Mouse (Mus musculus) hindbrain, postnatal 0 days (tissue): Measurements from ENCODE around the gene Otud4. TPM values are rescaled to one million over a fixed set of nuclear protein-coding genes. Genes with fewer than 3 reads are reported as not detected.

Experiments
- ATAC-seq: fragments of 200-750 bp; cut with Nextera tagmentation; 2 replicates; pipeline ENCODE4 v1.8.0; 2017; ENCODE audit warnings: mild to moderate bottlenecking, moderate TSS enrichment, moderate library complexity
- DNase-seq: peaks from one replicate; pipeline ENCODE4 v3.0.0-alpha.2; 2015; ENCODE audit warnings: low spot score
- H3K27ac ChIP-seq: fragments of 300-500 bp; sonication (generic); 2 replicates; pipeline ENCODE4 v1.5.1; 2014; ENCODE audit warnings: mild to moderate bottlenecking
- H3K27me3 ChIP-seq: fragments of 300-500 bp; sonication (generic); 2 replicates; pipeline ENCODE4 v1.6.1; 2014; ENCODE audit warnings: low read length, mixed read lengths; ENCODE audit not compliant: insufficient read depth
- H3K36me3 ChIP-seq: fragments of 300-500 bp; sonication (generic); 2 replicates; pipeline ENCODE4 v1.6.1; 2014; ENCODE audit warnings: low read length, mixed read lengths; ENCODE audit not compliant: insufficient read depth
- H3K4me1 ChIP-seq: fragments of 300-500 bp; sonication (generic); 2 replicates; pipeline ENCODE4 v1.6.1; 2014; ENCODE audit warnings: antibody characterized with exemption, low read length, mixed read lengths; ENCODE audit not compliant: insufficient read depth
- H3K4me2 ChIP-seq: fragments of 300-500 bp; sonication (generic); 2 replicates; pipeline ENCODE4 v1.6.1; 2014; ENCODE audit warnings: low read depth, mild to moderate bottlenecking, low read length, moderate library complexity, mixed read lengths
- H3K4me3 ChIP-seq: fragments of 300-500 bp; sonication (generic); 2 replicates; pipeline ENCODE4 v1.5.1; 2014; ENCODE audit warnings: low read length
- H3K9ac ChIP-seq: fragments of 300-500 bp; sonication (generic); replicated peaks from 2 replicates; pipeline ENCODE4 v1.6.1; 2014; ENCODE audit warnings: mild to moderate bottlenecking, low read length, moderate library complexity, mixed read lengths
- H3K9me3 ChIP-seq: fragments of 300-500 bp; sonication (generic); 2 replicates; pipeline ENCODE4 v1.6.1; 2016; ENCODE audit warnings: low read length, mixed read lengths
- CTCF ChIP-seq: IDR thresholded peaks from 2 replicates; pipeline ENCODE4 v1.5.1; 2016; ENCODE audit warnings: antibody characterized with exemption, control low read depth, low read depth
- WGBS: fragments of 180-500 bp; shearing (Covaris S2); extraction: QIAGEN DNeasy Blood & Tissue Kit; methylation state at CpG from one replicate; pipeline ENCODE4 v1.1.7; 2014; 5-methylcytosine and 5-hydroxymethylcytosine counted together
- polyA plus RNA-seq: library from polyadenylated mRNA; unstranded; fragments of >200 nt; fragmentation: Nextera tagmentation; extraction: Ambion mirVana; gene quantifications from 2 replicates; pipeline ENCODE4 v1.2.1, GENCODE M21; 2015
- total RNA-seq: library from RNA; depleted of rRNA; stranded (reverse); fragments of >200 nt; gene quantifications from 2 replicates; pipeline ENCODE4 v1.2.3, GENCODE M21; 2014; rRNA removed

Gene Otud4
- total and polyA plus RNA-seq, 2 experiments from 2014 or later = 6.1 to 26.0 TPM

- H3K4me3 ChIP-seq = no peak overlapping the region
- 94% methylated on average over 3 of the region's 3 CpGs for WGBS
- no peaks in the 10 kb centered on the region for H3K9me3 ChIP-seq
- H3K4me2 ChIP-seq = no peak overlapping the region
- peaks cover 4% of the 10 kb centered on the region; the same call in 1 of the 2 replicates for H3K4me1 ChIP-seq
- no peak overlapping the region for H3K27ac ChIP-seq
- DNase-seq (no peak), ATAC-seq (no peak)
- no peak for TF ChIP-seq CTCF
- no peak overlapping the region for H3K9ac ChIP-seq
- H3K36me3 ChIP-seq = peaks cover 25% of the 10 kb centered on the region
- no peaks in the 10 kb centered on the region for H3K27me3 ChIP-seq
These were observed 67.3 kb downstream of the Otud4 start for GRCm38 (mm10) chr8:79706687-79707086.

GRCm38 (mm10) chr8:79711064-79711961 is 71.9 kb downstream of the Otud4 start, which contains the start of the genes Abce1 and Anapc10:
Gene Abce1 (minus strand): TSS chr8:79711740.
Gene Anapc10 (plus strand): TSS chr8:79711820.
- 0% methylated on average over 71 of the region's 73 CpGs for WGBS
- DNase-seq = peak; percentile 100
- H3K9me3 ChIP-seq = no peaks in the 10 kb centered on the region
- peak; percentile 6; the same call in 1 of the 2 replicates for TF ChIP-seq CTCF
- peak within 1 kb of the TSS; percentile 95 for H3K27ac ChIP-seq
- peaks cover 6% of the 10 kb centered on the region for H3K36me3 ChIP-seq
- ATAC-seq = peak; percentile 98
- H3K4me1 ChIP-seq = peaks cover 4% of the 10 kb centered on the region; the same call in 1 of the 2 replicates
- peak within 1 kb of the TSS; percentile 95 for H3K4me3 ChIP-seq
- H3K4me2 ChIP-seq = peak within 1 kb of the TSS; percentile 83
- peak within 1 kb of the TSS; percentile 80 for H3K9ac ChIP-seq
- H3K27me3 ChIP-seq = no peaks in the 10 kb centered on the region

GRCm38 (mm10) chr8:79712676-79713075 is 73.3 kb downstream of the Otud4 start:
- Histone ChIP-seq H3K4me2 (peak overlapping the region; percentile 83), H3K27me3 (no peaks in the 10 kb centered on the region), H3K9me3 (no peaks in the 10 kb centered on the region), H3K27ac (no peak overlapping the region), H3K4me3 (no peak overlapping the region), H3K4me1 (peaks cover 4% of the 10 kb centered on the region; the same call in 1 of the 2 replicates), H3K36me3 (peaks cover 2% of the 10 kb centered on the region; the same call in 1 of the 2 replicates), H3K9ac (no peak overlapping the region; the same call in 1 of the 2 replicates)
- DNase-seq = no peak
- no peak for TF ChIP-seq CTCF
- no peak for ATAC-seq
- 56% methylated on average over 6 of the region's 6 CpGs for WGBS

GRCm38 (mm10) chr8:79721537-79721936 is 82.1 kb downstream of the Otud4 start:
- H3K4me3 ChIP-seq = no peak overlapping the region
- no peak overlapping the region for H3K4me2 ChIP-seq
- DNase-seq (no peak), ATAC-seq (no peak)
- H3K9ac ChIP-seq = no peak overlapping the region
- TF ChIP-seq CTCF = no peak
- H3K27ac ChIP-seq = no peak overlapping the region
- H3K4me1 ChIP-seq = no peaks in the 10 kb centered on the region
- H3K27me3 ChIP-seq = no peaks in the 10 kb centered on the region
- no peaks in the 10 kb centered on the region for H3K9me3 ChIP-seq
- H3K36me3 ChIP-seq = peaks cover 15% of the 10 kb centered on the region

- H3K27ac ChIP-seq = no peak overlapping the region
- DNase-seq (no peak), ATAC-seq (no peak)
- peaks cover 10% of the 10 kb centered on the region for H3K36me3 ChIP-seq
- H3K4me3 ChIP-seq = no peak overlapping the region
- no peaks in the 10 kb centered on the region for H3K9me3 ChIP-seq
- no peak for TF ChIP-seq CTCF
- H3K4me1 ChIP-seq = no peaks in the 10 kb centered on the region
- H3K9ac ChIP-seq = no peak overlapping the region
- H3K27me3 ChIP-seq = no peaks in the 10 kb centered on the region
- no peak overlapping the region for H3K4me2 ChIP-seq
These were observed 83.9 kb downstream of the Otud4 start for GRCm38 (mm10) chr8:79723308-79723707.

- no peak for DNase-seq
- H3K4me3 ChIP-seq = no peak overlapping the region
- H3K9me3 ChIP-seq = no peaks in the 10 kb centered on the region
- H3K4me1 ChIP-seq = no peaks in the 10 kb centered on the region
- no peak overlapping the region for H3K9ac ChIP-seq
- peaks cover 10% of the 10 kb centered on the region for H3K36me3 ChIP-seq
- no peak overlapping the region for H3K4me2 ChIP-seq
- 42% methylated on average over 3 of the region's 3 CpGs for WGBS
- no peak for TF ChIP-seq CTCF
- no peak for ATAC-seq
- no peak overlapping the region for H3K27ac ChIP-seq
- no peaks in the 10 kb centered on the region for H3K27me3 ChIP-seq
These were observed 85.2 kb downstream of the Otud4 start for GRCm38 (mm10) chr8:79724589-79724988.

Other genes with a start within 250 kb of the Otud4 start
- 69.8 and 77.2 TPM in 2 replicates for gene Smad1, start 240.1 kb upstream of the Otud4 start, total RNA-seq
- gene Smad1, start 240.1 kb upstream of the Otud4 start, polyA plus RNA-seq = 49.1 and 50.1 TPM in 2 replicates
- gene Abce1, start 72.1 kb downstream of the Otud4 start, total RNA-seq = 78.5 and 83.5 TPM in 2 replicates
- gene Abce1, start 72.1 kb downstream of the Otud4 start, polyA plus RNA-seq = 61.3 and 61.5 TPM in 2 replicates
- 4.6 and 5.4 TPM in 2 replicates for gene Anapc10, start 72.2 kb downstream of the Otud4 start, total RNA-seq
- gene Anapc10, start 72.2 kb downstream of the Otud4 start, polyA plus RNA-seq = 40.7 and 43.3 TPM in 2 replicates